In the genomic region with DNA sequence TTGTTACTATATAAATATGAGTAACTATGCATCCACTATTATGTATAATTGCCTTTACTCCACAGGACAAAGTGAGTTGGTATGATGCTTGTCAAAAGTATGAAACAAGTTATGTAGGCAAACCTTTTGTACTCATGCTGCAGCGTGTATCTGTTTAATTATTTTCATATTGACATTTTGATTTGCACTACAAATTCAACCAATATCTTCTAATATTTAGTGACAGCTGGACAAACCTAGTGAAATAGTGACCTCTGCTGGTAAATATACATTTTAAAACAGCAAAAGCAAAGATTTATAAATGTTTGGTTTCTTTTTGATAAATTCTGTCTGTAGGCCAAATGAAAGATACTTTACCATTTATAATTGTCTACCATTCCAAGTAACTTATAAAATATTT, we compare ENCODE assay signal across 17 mouse cellular contexts. TPM values are rescaled to one million over a fixed set of nuclear protein-coding genes. Genes with fewer than 3 reads are reported as not detected.
DNase-seq lines count a peak whose midpoint lies in the region; ATAC-seq and TF ChIP-seq lines count a peak whose summit lies in the region.
"Had no signal": no experiment of that assay in that cellular context is flagged by ENCODE, and none has a peak within 500 bp of the region (broad histone marks: within the 10 kb centered on the region; RNA-seq: fewer than 3 reads in every experiment).

No protein-coding gene starts in this region.

- no peaks in the 10 kb centered on the region for H3K4me1 ChIP-seq in embryonic facial prominence, embryonic 11.5 days (ENCODE audit: control insufficient read depth, insufficient read depth, low read length)
- no peaks in the 10 kb centered on the region for H3K4me1 ChIP-seq in embryonic facial prominence, embryonic 10.5 days
- H3K4me1 ChIP-seq in kidney, postnatal 0 days (replicated peaks; ENCODE audit: insufficient read depth, low read length) = no peaks in the 10 kb centered on the region
- no peaks in the 10 kb centered on the region for H3K4me1 ChIP-seq in stomach, postnatal 0 days (replicated peaks; ENCODE audit: control insufficient read depth, insufficient read depth)
- H3K4me1 ChIP-seq: forebrain, embryonic 10.5 days; heart, embryonic 13.5 days; hindbrain, embryonic 13.5 days; stomach, embryonic 15.5 days had no signal

- 51% methylated on average over 1 of the region's 1 CpGs for WGBS in embryonic facial prominence, embryonic 11.5 days
- 66% methylated on average over 1 of the region's 1 CpGs for WGBS in embryonic facial prominence, embryonic 10.5 days
- WGBS in kidney, postnatal 0 days = 57% methylated on average over 1 of the region's 1 CpGs
- 34% methylated on average over 1 of the region's 1 CpGs for WGBS in stomach, postnatal 0 days

- H3K4me2 ChIP-seq in embryonic facial prominence, embryonic 11.5 days (ENCODE audit: low read depth, low read length) = no peak overlapping the region
- no peak overlapping the region for H3K4me2 ChIP-seq in kidney, postnatal 0 days (ENCODE audit: low read length)
- H3K4me2 ChIP-seq in stomach, postnatal 0 days (replicated peaks; ENCODE audit: low read depth) = no peak overlapping the region
- H3K4me2 ChIP-seq: heart, embryonic 13.5 days; hindbrain, embryonic 13.5 days; stomach, embryonic 15.5 days had no signal

- H3K9me3 ChIP-seq in embryonic facial prominence, embryonic 11.5 days (replicated peaks; ENCODE audit: control insufficient read depth, low read length) = no peaks in the 10 kb centered on the region
- no peaks in the 10 kb centered on the region for H3K9me3 ChIP-seq in embryonic facial prominence, embryonic 10.5 days
- H3K9me3 ChIP-seq in kidney, postnatal 0 days (replicated peaks; ENCODE audit: low read length) = no peaks in the 10 kb centered on the region
- no peaks in the 10 kb centered on the region for H3K9me3 ChIP-seq in stomach, postnatal 0 days (ENCODE audit: control insufficient read depth, low read length)
- H3K9me3 ChIP-seq: forebrain, embryonic 10.5 days; heart, embryonic 13.5 days; hindbrain, embryonic 13.5 days; stomach, embryonic 15.5 days had no signal

- no peak overlapping the region for H3K9ac ChIP-seq in embryonic facial prominence, embryonic 11.5 days (replicated peaks; ENCODE audit: low read length)
- no peak overlapping the region for H3K9ac ChIP-seq in kidney, postnatal 0 days (ENCODE audit: low read depth, low read length)
- no peak overlapping the region for H3K9ac ChIP-seq in stomach, postnatal 0 days (ENCODE audit: low read length)
- H3K9ac ChIP-seq: heart, embryonic 13.5 days; hindbrain, embryonic 13.5 days; stomach, embryonic 15.5 days had no signal

- intact Hi-C loops in gastrocnemius, postnatal 36 days (cut with DNase I) = no loop called here

- H3K4me3 ChIP-seq in embryonic facial prominence, embryonic 11.5 days (ENCODE audit: low read depth, low read length) = no peak overlapping the region
- H3K4me3 ChIP-seq in embryonic facial prominence, embryonic 10.5 days = no peak overlapping the region
- H3K4me3 ChIP-seq in kidney, postnatal 0 days (replicated peaks; ENCODE audit: low read depth, low read length) = no peak overlapping the region
- no peak overlapping the region for H3K4me3 ChIP-seq in stomach, postnatal 0 days (ENCODE audit: low read depth, low read length)
- H3K4me3 ChIP-seq: forebrain, embryonic 10.5 days; heart, embryonic 13.5 days; hindbrain, embryonic 13.5 days; stomach, embryonic 15.5 days had no signal

- TF ChIP-seq EP300 in stomach, postnatal 0 days (optimal IDR thresholded peaks at IDR 0.05) = no peak

- no peaks in the 10 kb centered on the region for H3K27me3 ChIP-seq in embryonic facial prominence, embryonic 11.5 days (ENCODE audit: control insufficient read depth, insufficient read depth, low read length)
- H3K27me3 ChIP-seq in embryonic facial prominence, embryonic 10.5 days (replicated peaks; ENCODE audit: low read depth, poor library complexity, severe bottlenecking) = no peaks in the 10 kb centered on the region
- H3K27me3 ChIP-seq in kidney, postnatal 0 days (ENCODE audit: insufficient read depth, low read length) = no peaks in the 10 kb centered on the region
- no peaks in the 10 kb centered on the region for H3K27me3 ChIP-seq in stomach, postnatal 0 days (ENCODE audit: control insufficient read depth, insufficient read depth, low read length)
- H3K27me3 ChIP-seq: heart, embryonic 13.5 days; hindbrain, embryonic 13.5 days; stomach, embryonic 15.5 days had no signal

- TF ChIP-seq CTCF in kidney, postnatal 0 days (IDR thresholded peaks at IDR 0.05; ENCODE audit: low read depth) = peak; percentile 69
- TF ChIP-seq CTCF in stomach, postnatal 0 days (IDR thresholded peaks at IDR 0.05; ENCODE audit: low read depth) = peak; percentile 67

- peak; percentile 38 for DNase-seq in embryonic facial prominence, embryonic 11.5 days (ENCODE audit: low spot score)
- DNase-seq in embryonic facial prominence, embryonic 10.5 days (ENCODE audit: low spot score) = no peak
- peak; percentile 58 for DNase-seq in kidney, postnatal 0 days (ENCODE audit: low spot score)
- DNase-seq in kidney, postnatal 25 days = no peak
- DNase-seq in retina, embryonic 14.5 days (ENCODE audit: low spot score) = peak; percentile 52
- DNase-seq in retina, postnatal 1 day = no peak
- no peak for DNase-seq in stomach, postnatal 0 days (ENCODE audit: low spot score)
- no peak for DNase-seq in gastrocnemius, postnatal 36 days
- DNase-seq: adrenal gland, adult 8-10 months; kidney, postnatal 10 days; lung, postnatal 4 days; right cerebral cortex, postnatal 4 days; thymus, postnatal 25 days had no signal

- no peaks in the 10 kb centered on the region for H3K36me3 ChIP-seq in embryonic facial prominence, embryonic 11.5 days (replicated peaks; ENCODE audit: control insufficient read depth, insufficient read depth, low read depth, low read length)
- H3K36me3 ChIP-seq in embryonic facial prominence, embryonic 10.5 days (replicated peaks) = peaks cover 8% of the 10 kb centered on the region
- H3K36me3 ChIP-seq in kidney, postnatal 0 days (ENCODE audit: insufficient read depth, low read length) = no peaks in the 10 kb centered on the region
- 0 out of 2 replicates have a peak, but pooled peaks cover 6% of the 10 kb centered on the region for H3K36me3 ChIP-seq in stomach, postnatal 0 days (ENCODE audit: control insufficient read depth, insufficient read depth, low read length)
- H3K36me3 ChIP-seq: hindbrain, embryonic 13.5 days had no signal

- no peak overlapping the region for H3K27ac ChIP-seq in embryonic facial prominence, embryonic 11.5 days (replicated peaks; ENCODE audit: low read depth, low read length)
- no peak overlapping the region for H3K27ac ChIP-seq in embryonic facial prominence, embryonic 10.5 days (replicated peaks)
- no peak overlapping the region for H3K27ac ChIP-seq in kidney, postnatal 0 days
- no peak overlapping the region for H3K27ac ChIP-seq in stomach, postnatal 0 days (replicated peaks)
- H3K27ac ChIP-seq: forebrain, embryonic 10.5 days; heart, embryonic 13.5 days; hindbrain, embryonic 13.5 days; stomach, embryonic 15.5 days had no signal

- no peak for ATAC-seq in embryonic facial prominence, embryonic 11.5 days (replicated peaks; ENCODE audit: insufficient number of reproducible peaks, low FRiP score, low TSS enrichment, low read depth)
- ATAC-seq in kidney, postnatal 0 days (replicated peaks; ENCODE audit: low FRiP score, low read depth) = no peak
- no peak for ATAC-seq in stomach, postnatal 0 days (ENCODE audit: low FRiP score, low TSS enrichment)

RNA-seq across cellular contexts. Expression of gene Pde5a, which starts 55.5 kb away (rescaled TPM):
- polyA plus RNA-seq in embryonic facial prominence, embryonic 11.5 days (2014; fragmentation: Nextera tagmentation; extraction: Ambion mirVana) = 4.6 and 4.8 TPM in 2 replicates
- 3.2 and 3.8 TPM in 2 replicates for polyA plus RNA-seq in embryonic facial prominence, embryonic 10.5 days (2016; fragmentation: Nextera tagmentation; extraction: Ambion mirVana)
- polyA plus RNA-seq in kidney, postnatal 0 days (2015; fragmentation: Nextera tagmentation; extraction: Ambion mirVana) = 3.1 and 3.7 TPM in 2 replicates
- polyA plus RNA-seq in stomach, postnatal 0 days (2015; fragmentation: Nextera tagmentation; extraction: Ambion mirVana) = 12.0 and 12.8 TPM in 2 replicates
- 1 to 10 TPM; 1.6 to 1.9 TPM for total RNA-seq in gastrocnemius, postnatal 36 days (2021)

Comparison
In these comparisons a context has a peak if more than half of its experiments do, and no peak if none do; other contexts are left out.
1. DNase-seq: peak in embryonic facial prominence, embryonic 11.5 days (single experiment), kidney, postnatal 0 days (single experiment) and retina, embryonic 14.5 days (single experiment); none in embryonic facial prominence, embryonic 10.5 days (single experiment), kidney, postnatal 25 days (0 of 2), retina, postnatal 1 day (single experiment), stomach, postnatal 0 days (single experiment) and gastrocnemius, postnatal 36 days (0 of 2).